Mouse (Mus musculus): ENCODE data around the gene Nfkbiz.

- TF ChIP-seq CTCF (conservative IDR thresholded peaks at IDR 0.05; ENCODE audit: low read length): no peak
- no peak for TF ChIP-seq NANOG (IDR thresholded peaks at IDR 0.05; ENCODE audit: borderline replicate concordance, low read length)
- no peak for TF ChIP-seq POU5F1 (IDR thresholded peaks at IDR 0.05; ENCODE audit: borderline replicate concordance, low read length)
These were observed 22.3 kb downstream of the Nfkbiz start for GRCm38 (mm10) chr16:55816202-55816941.
